Mouse (Mus musculus) kidney, postnatal 0 days (tissue): ENCODE data around the gene Auh. TPM values are rescaled to one million over a fixed set of nuclear protein-coding genes. Genes with fewer than 3 reads are reported as not detected.

ENCODE experiments used
- ATAC-seq: fragments of 200-750 bp; cut with Nextera tagmentation; replicated peaks from 2 replicates; pipeline ENCODE4 v1.8.0; 2017; ENCODE audit warnings: low read depth, moderate number of reproducible peaks, moderate TSS enrichment, moderate library complexity; ENCODE audit not compliant: low FRiP score
- DNase-seq: peaks from one replicate; pipeline ENCODE4 v3.0.0-alpha.2; 2016; ENCODE audit warnings: low spot score
- H3K27ac ChIP-seq: fragments of 300-500 bp; sonication (generic); 2 replicates; pipeline ENCODE4 v1.5.1; 2014; ENCODE audit warnings: mild to moderate bottlenecking
- H3K27me3 ChIP-seq: fragments of 300-500 bp; sonication (generic); 2 replicates; pipeline ENCODE4 v1.6.1; 2014; ENCODE audit warnings: low read length, mixed read lengths; ENCODE audit not compliant: insufficient read depth
- H3K36me3 ChIP-seq: fragments of 300-500 bp; sonication (generic); 2 replicates; pipeline ENCODE4 v1.6.1; 2014; ENCODE audit warnings: low read length, mixed read lengths; ENCODE audit not compliant: insufficient read depth
- H3K4me1 ChIP-seq: fragments of 300-500 bp; sonication (generic); replicated peaks from 2 replicates; pipeline ENCODE4 v1.6.1; 2014; ENCODE audit warnings: antibody characterized with exemption, low read length, mixed read lengths; ENCODE audit not compliant: insufficient read depth
- H3K4me2 ChIP-seq: fragments of 300-500 bp; sonication (generic); 2 replicates; pipeline ENCODE4 v1.6.1; 2014; ENCODE audit warnings: mild to moderate bottlenecking, low read length, moderate library complexity, mixed read lengths
- H3K4me3 ChIP-seq: fragments of 300-500 bp; sonication (generic); replicated peaks from 2 replicates; pipeline ENCODE4 v1.5.1; 2014; ENCODE audit warnings: low read depth, low read length
- H3K9ac ChIP-seq: fragments of 300-500 bp; sonication (generic); 2 replicates; pipeline ENCODE4 v1.6.1; 2014; ENCODE audit warnings: low read depth, low read length
- H3K9me3 ChIP-seq: fragments of 300-500 bp; sonication (generic); replicated peaks from 2 replicates; pipeline ENCODE4 v1.6.1; 2016; ENCODE audit warnings: low read length, inconsistent platforms, mixed read lengths
- CTCF ChIP-seq: IDR thresholded peaks from 2 replicates; pipeline ENCODE4 v1.5.1; 2016; ENCODE audit warnings: antibody characterized with exemption, low read depth, mild to moderate bottlenecking, moderate library complexity
- WGBS: fragments of 180-500 bp; shearing (Covaris S2); extraction: QIAGEN DNeasy Blood & Tissue Kit; methylation state at CpG from one replicate; pipeline ENCODE4 v1.1.7; 2014; 5-methylcytosine and 5-hydroxymethylcytosine counted together
- polyA plus RNA-seq: library from polyadenylated mRNA; unstranded; fragments of >200 nt; fragmentation: Nextera tagmentation; extraction: Ambion mirVana; gene quantifications from 2 replicates; pipeline ENCODE4 v1.2.1, GENCODE M21; 2015

The Auh gene
- polyA plus RNA-seq, 1 experiment from 2014 or later: 81.3 TPM

DNA sequence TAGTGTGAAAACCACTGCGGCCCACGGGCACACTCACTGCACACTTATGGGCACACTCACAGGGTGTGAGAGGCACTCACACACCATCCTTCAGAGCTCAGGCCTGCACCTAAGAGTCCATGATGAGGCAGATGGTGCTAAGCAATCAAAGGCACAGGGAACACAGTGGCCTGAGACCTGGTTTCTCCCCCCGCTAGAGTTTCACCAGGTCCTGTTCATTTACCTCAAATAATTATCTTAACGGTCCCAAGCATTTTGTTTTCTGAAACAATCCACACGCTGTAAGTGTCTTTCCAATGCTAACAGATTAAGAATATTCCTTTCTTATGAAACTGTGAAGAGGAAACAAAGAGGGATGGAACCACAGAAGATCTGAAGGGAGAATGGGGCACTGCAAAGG is 11.1 kb downstream of the Auh start:
- no peaks in the 10 kb centered on the region for H3K4me1 ChIP-seq
- 88% methylated on average over 5 of the region's 5 CpGs for WGBS
- no peak overlapping the region for H3K27ac ChIP-seq
- H3K4me3 ChIP-seq: no peak overlapping the region
- no peaks in the 10 kb centered on the region for H3K9me3 ChIP-seq
- peaks cover 12% of the 10 kb centered on the region for H3K36me3 ChIP-seq
- DNase-seq (no peak), ATAC-seq (no peak)
- no peak for TF ChIP-seq CTCF
- H3K4me2 ChIP-seq: no peak overlapping the region
- H3K9ac ChIP-seq: no peak overlapping the region
- no peaks in the 10 kb centered on the region for H3K27me3 ChIP-seq

DNA sequence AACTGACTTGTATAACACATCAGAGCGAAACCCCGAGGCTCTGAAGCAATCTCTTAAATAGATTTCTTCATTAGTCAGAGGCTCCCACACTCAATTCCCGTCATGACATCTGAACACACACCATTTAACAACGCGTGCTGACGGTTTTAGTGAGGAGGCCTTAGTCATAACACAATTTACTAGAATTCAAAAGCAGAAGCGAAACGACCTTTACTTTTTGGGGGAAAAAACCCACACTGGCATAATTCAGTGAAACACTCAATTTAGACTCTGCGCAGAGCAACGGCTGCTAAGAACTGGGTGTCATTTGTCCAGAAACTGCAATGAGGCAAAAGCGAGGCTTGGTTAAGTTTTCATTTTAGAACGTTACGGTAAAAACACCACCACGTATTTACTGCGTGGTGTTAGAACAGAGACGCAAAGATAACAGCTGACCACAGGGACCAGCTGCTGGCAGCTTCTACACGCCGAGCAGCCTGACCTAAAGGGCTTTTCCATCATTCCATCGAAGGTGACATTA is 14.8 kb downstream of the Auh start:
- Histone ChIP-seq H3K4me1 (no peaks in the 10 kb centered on the region; the same call in 1 of the 2 replicates), H3K4me3 (no peak overlapping the region), H3K9ac (no peak overlapping the region), H3K4me2 (no peak overlapping the region), H3K9me3 (no peaks in the 10 kb centered on the region), H3K27me3 (no peaks in the 10 kb centered on the region), H3K27ac (no peak overlapping the region), H3K36me3 (peaks cover 15% of the 10 kb centered on the region)
- no peak for ATAC-seq
- WGBS: 54% methylated on average over 19 of the region's 19 CpGs
- no peak for DNase-seq
- no peak for TF ChIP-seq CTCF

DNA sequence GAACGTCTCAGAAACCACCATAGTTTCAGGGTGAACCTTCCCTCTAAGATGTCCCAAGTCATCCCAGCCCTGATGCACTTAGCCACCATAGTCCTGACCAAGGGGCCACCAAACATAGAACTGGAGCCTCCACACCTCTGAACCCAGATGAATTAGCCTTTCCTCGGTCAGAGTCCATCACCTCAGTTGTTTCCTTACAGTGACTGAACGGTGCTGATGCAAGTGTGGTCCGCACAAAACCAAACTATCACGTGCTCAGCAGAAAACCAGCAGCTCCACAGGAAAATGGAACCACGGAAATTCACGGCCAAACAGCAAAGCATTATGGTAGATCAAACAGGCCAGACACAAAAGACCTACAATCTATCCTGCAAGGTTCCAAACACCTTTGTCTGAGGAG is 15.6 kb downstream of the Auh start:
- TF ChIP-seq CTCF: no peak
- 79% methylated on average over 7 of the region's 7 CpGs for WGBS

DNA sequence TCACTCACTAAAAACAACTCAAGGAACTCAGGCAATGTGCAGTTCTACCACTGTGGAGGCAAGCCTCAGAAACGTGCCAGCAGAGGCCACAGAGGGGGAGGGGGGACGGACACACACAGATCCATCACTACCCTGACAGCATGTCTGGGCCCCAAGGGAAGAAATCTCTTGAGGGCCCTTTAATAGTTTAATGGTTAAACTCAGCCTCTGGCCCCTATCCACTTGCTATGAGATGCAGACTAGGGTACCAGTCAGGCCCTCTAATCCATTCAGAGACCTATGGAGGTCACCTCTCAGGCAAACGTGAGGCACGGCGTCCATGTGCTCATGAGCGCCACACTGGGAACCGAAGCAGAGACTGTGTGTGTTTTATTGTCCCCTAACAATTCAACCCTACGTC is 17.0 kb downstream of the Auh start:
- no peak for TF ChIP-seq CTCF
- Histone ChIP-seq H3K4me1 (no peaks in the 10 kb centered on the region; the same call in 1 of the 2 replicates), H3K36me3 (peaks cover 11% of the 10 kb centered on the region), H3K9ac (no peak overlapping the region), H3K9me3 (no peaks in the 10 kb centered on the region), H3K27me3 (no peaks in the 10 kb centered on the region), H3K27ac (no peak overlapping the region), H3K4me2 (no peak overlapping the region), H3K4me3 (no peak overlapping the region)
- no peak for DNase-seq
- WGBS: 55% methylated on average over 8 of the region's 8 CpGs
- ATAC-seq: no peak

More for the DNA sequence above, 15.6 kb downstream of the Auh start:
- Histone ChIP-seq H3K4me2 (no peak overlapping the region), H3K9ac (no peak overlapping the region), H3K27me3 (no peaks in the 10 kb centered on the region), H3K4me3 (no peak overlapping the region), H3K27ac (no peak overlapping the region), H3K4me1 (no peaks in the 10 kb centered on the region; the same call in 1 of the 2 replicates), H3K9me3 (no peaks in the 10 kb centered on the region), H3K36me3 (peaks cover 15% of the 10 kb centered on the region)
- no peak for DNase-seq
- ATAC-seq: no peak

DNA sequence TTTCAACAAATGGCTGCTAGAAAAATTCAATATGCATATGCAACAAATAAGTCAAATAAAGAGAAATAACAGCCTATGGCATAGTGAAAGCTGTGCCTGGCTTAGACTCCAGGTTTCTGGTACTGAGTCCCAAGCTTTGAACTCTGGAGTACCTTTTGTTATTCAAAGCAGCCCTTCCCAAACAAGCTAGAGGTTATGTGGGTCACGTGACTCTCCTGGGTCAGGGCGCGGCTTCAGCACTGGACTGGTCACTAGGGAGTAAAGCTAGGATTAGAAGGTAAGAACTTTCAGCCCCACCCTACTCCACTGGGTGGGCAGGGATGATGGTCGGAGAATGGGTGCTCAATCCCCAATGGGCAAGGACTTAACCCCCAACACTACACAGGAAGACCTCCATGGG is 18.2 kb downstream of the Auh start:
- Histone ChIP-seq H3K9me3 (no peaks in the 10 kb centered on the region), H3K4me1 (no peaks in the 10 kb centered on the region; the same call in 1 of the 2 replicates), H3K4me2 (no peak overlapping the region), H3K9ac (no peak overlapping the region), H3K27ac (no peak overlapping the region), H3K4me3 (no peak overlapping the region), H3K27me3 (no peaks in the 10 kb centered on the region), H3K36me3 (peaks cover 7% of the 10 kb centered on the region; the same call in 1 of the 2 replicates)
- no peak for DNase-seq
- TF ChIP-seq CTCF: no peak
- no peak for ATAC-seq
- WGBS: 83% methylated on average over 4 of the region's 4 CpGs

DNA sequence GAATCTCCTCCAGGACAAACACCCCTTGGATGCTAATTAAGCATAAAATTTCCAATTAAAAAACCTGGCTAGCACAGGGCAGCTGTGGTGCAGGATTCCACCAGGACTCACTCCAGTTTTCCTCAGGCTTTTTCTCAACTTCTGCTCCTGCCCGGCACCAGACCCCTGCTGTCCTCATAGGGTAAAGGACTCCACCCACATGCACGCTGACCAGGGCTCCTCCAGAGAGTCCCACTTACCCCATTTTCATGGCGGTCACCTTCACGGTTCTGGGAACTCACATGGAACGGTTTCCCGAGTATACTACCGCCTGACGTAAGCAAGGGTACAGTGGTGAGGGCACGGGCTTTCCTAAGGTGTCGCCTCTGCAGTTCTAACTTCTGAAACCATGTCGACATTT is 23.2 kb downstream of the Auh start:
- no peak for TF ChIP-seq CTCF
- 77% methylated on average over 11 of the region's 11 CpGs for WGBS
- Histone ChIP-seq H3K9ac (no peak overlapping the region), H3K36me3 (no peaks in the 10 kb centered on the region), H3K27ac (peak overlapping the region; percentile 19; the same call in 1 of the 2 replicates), H3K4me1 (peaks cover 20% of the 10 kb centered on the region), H3K4me2 (no peak overlapping the region), H3K9me3 (no peaks in the 10 kb centered on the region), H3K27me3 (no peaks in the 10 kb centered on the region), H3K4me3 (no peak overlapping the region)
- no peak; the same call in 1 of the 2 replicates for ATAC-seq
- no peak for DNase-seq

DNA sequence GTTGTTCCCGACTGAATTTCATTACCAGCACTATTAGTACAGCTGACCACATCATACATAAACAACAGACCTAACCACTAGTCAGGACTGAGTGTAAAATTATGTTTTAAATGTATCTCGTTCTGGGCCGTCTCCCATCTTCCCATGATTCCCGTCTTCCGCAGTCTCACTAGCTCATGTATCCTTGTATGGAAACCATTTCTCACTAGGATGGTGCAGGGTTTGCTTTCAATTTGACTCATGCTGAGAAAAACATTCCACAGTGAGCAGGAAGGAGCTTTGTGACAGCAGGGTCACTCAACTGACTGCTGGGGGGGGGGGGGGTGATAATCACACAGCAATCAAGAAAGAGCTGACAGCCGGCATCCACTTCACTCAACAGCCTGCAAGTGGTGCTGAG is 25.3 kb downstream of the Auh start:
- 42% methylated on average over 6 of the region's 6 CpGs for WGBS
- DNase-seq (peak; percentile 48), ATAC-seq (no peak)
- H3K36me3 ChIP-seq: no peaks in the 10 kb centered on the region
- H3K4me1 ChIP-seq: peaks cover 26% of the 10 kb centered on the region
- no peak for TF ChIP-seq CTCF
- H3K9me3 ChIP-seq: no peaks in the 10 kb centered on the region
- no peak overlapping the region for H3K4me3 ChIP-seq
- peak overlapping the region; percentile 71; the same call in 1 of the 2 replicates for H3K27ac ChIP-seq
- H3K9ac ChIP-seq: no peak overlapping the region
- H3K4me2 ChIP-seq: no peak overlapping the region
- H3K27me3 ChIP-seq: no peaks in the 10 kb centered on the region
